Mouse (Mus musculus): ENCODE results near the gene Olfr6.

- TF ChIP-seq CTCF (IDR thresholded peaks at IDR 0.05; ENCODE audit: control insufficient read depth, insufficient read depth, insufficient replicate concordance, low read depth, low read length) (no peak), POLR2A (IDR thresholded peaks at IDR 0.05; ENCODE audit: control insufficient read depth, low read depth, low read length) (no peak)
These were observed 42.2 kb upstream of the Olfr6 start, which contains the start of gene Olfr2 for GRCm38 (mm10) chr7:107005972-107006371.

Data from testis, adult 2 months (tissue).